Mouse (Mus musculus) small intestine, adult 2 months (tissue): ENCODE measurements at regions not wholly inside any gene's neighbourhood (a gene's known extent, or its start where the extent isn't known, plus 50 kb on each side); places are given as distances from the start of the nearest gene placed in this dataset.

Experiments
- CTCF ChIP-seq: fragments of 200-500 bp; IDR thresholded peaks from 2 replicates; pipeline ENCODE4 v1.5.1; 2012; ENCODE audit warnings: low read depth, mild to moderate bottlenecking, control low read depth, inconsistent platforms, low read length, moderate library complexity, mixed read lengths; ENCODE audit not compliant: insufficient replicate concordance, insufficient read length; ENCODE audit errors: extremely low read depth
- POLR2A ChIP-seq: fragments of 200-500 bp; IDR thresholded peaks from 2 replicates; pipeline ENCODE4 v1.6.1; 2012; ENCODE audit warnings: low read depth, mild to moderate bottlenecking, control low read depth, inconsistent platforms, low read length, moderate library complexity

DNA sequence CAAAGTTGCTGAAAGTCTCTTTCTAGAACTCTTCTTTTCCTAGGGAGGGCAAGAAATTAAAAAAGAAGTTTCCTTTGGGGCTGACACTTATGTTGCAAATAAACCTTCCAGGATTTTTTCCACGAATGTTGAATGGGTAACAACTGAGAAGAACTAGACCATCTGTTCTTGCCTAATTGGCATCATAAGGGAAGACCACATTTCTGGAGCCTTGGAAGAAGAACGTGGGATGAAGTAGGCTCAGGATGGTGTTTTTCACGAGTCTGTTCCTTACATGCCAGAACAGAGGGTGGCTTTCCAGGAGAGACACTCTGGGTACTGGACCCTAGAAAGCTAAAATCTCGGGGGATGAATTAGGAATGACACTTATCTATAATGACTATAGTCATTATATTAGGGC, 314.1 kb downstream of the Cog6 start:
- TF ChIP-seq POLR2A, result no peak
- TF ChIP-seq CTCF, result no peak
